25 mouse cellular contexts compared by ENCODE assay signal in genomic region chr9:59528274-59528673, GRCm38 (mm10). TPM values are rescaled to one million over a fixed set of nuclear protein-coding genes. Genes with fewer than 3 reads are reported as not detected.
"Had no signal": no experiment of that assay in that cellular context is flagged by ENCODE, and none has a peak within 500 bp of the region (broad histone marks: within the 10 kb centered on the region; RNA-seq: fewer than 3 reads in every experiment).

No protein-coding gene starts in this region.

- H3K4me3 ChIP-seq: intestine, embryonic 15.5 days; kidney, embryonic 15.5 days; left cerebral cortex, adult 2 months; liver, embryonic 13.5 days; midbrain, embryonic 10.5 days; midbrain, embryonic 13.5 days; neural tube, embryonic 13.5 days had no signal

- ATAC-seq: intestine, embryonic 15.5 days; midbrain, embryonic 13.5 days had no signal

- DNase-seq: kidney, adult 8-10 months; kidney, postnatal 10 days; kidney, postnatal 36 days; layer of hippocampus, postnatal 36 days; liver, embryonic 13.5 days; lung, adult 2 months; lung, postnatal 14 days; lung, postnatal 4 days; right cerebral cortex, postnatal 14 days; right cerebral cortex, postnatal 4 days; thymus, adult 2 months; thymus, postnatal 14 days; thymus, postnatal 4 days had no signal

- H3K27me3 ChIP-seq: intestine, embryonic 15.5 days; kidney, embryonic 15.5 days; liver, embryonic 13.5 days; midbrain, embryonic 13.5 days; neural tube, embryonic 13.5 days had no signal

- H3K36me3 ChIP-seq: intestine, embryonic 15.5 days; kidney, embryonic 15.5 days; liver, embryonic 13.5 days; midbrain, embryonic 10.5 days; midbrain, embryonic 13.5 days; neural tube, embryonic 13.5 days had no signal

- H3K9me3 ChIP-seq: intestine, embryonic 15.5 days; kidney, embryonic 15.5 days; liver, embryonic 13.5 days; megakaryocyte, embryonic 14.5 days; midbrain, embryonic 10.5 days; midbrain, embryonic 13.5 days; neural tube, embryonic 13.5 days had no signal

- H3K4me1 ChIP-seq: intestine, embryonic 15.5 days; kidney, embryonic 15.5 days; midbrain, embryonic 13.5 days; neural tube, embryonic 13.5 days had no signal

- H3K9ac ChIP-seq: intestine, embryonic 15.5 days; kidney, embryonic 15.5 days; liver, embryonic 13.5 days; midbrain, embryonic 13.5 days; neural tube, embryonic 13.5 days had no signal

- H3K4me2 ChIP-seq: intestine, embryonic 15.5 days; kidney, embryonic 15.5 days; liver, embryonic 13.5 days; midbrain, embryonic 13.5 days; neural tube, embryonic 13.5 days had no signal

- H3K27ac ChIP-seq: intestine, embryonic 15.5 days; kidney, embryonic 15.5 days; left cerebral cortex, adult 2 months; liver, embryonic 13.5 days; midbrain, embryonic 10.5 days; midbrain, embryonic 13.5 days; neural tube, embryonic 13.5 days; stomach, postnatal 0 days had no signal

RNA-seq across cellular contexts. Expression of gene Tmem202, which starts 11.4 kb away (rescaled TPM):
- polyA plus RNA-seq: intestine, embryonic 15.5 days; kidney, embryonic 15.5 days; liver, adult 2 months; liver, embryonic 13.5 days; liver, embryonic 16.5 days; lung, embryonic 16.5 days had no signal

RNA-seq across cellular contexts. Expression of gene Celf6, which starts 49.4 kb away (rescaled TPM):
- total RNA-seq: liver, adult 2 months had no signal
- polyA plus RNA-seq: limb, embryonic 11.5 days; liver, adult 2 months; thymus, adult 2 months had no signal
